Mouse (Mus musculus) MEL (cell line): ENCODE results near the gene Nav1.

Source experiments
- CHD1 ChIP-seq: IDR thresholded peaks from 2 replicates; pipeline ENCODE4 v1.6.1; 2012; ENCODE audit warnings: low read depth, mild to moderate bottlenecking, inconsistent platforms, low read length, improper control_type of control experiment
- CTCF ChIP-seq, 3 experiments: IDR thresholded peaks in 2 of 3; conservative IDR thresholded peaks in 1 of 3; 2 replicates each; pipeline ENCODE4 v1.5.1; 2011 to 2012; ENCODE audit warnings: low read length in 3 of 3, low read depth in 2 of 3, mild to moderate bottlenecking in 2 of 3, improper control_type of control experiment in 1 of 3, inconsistent platforms in 1 of 3, mixed read lengths in 1 of 3, moderate library complexity in 1 of 3; ENCODE audit not compliant: control insufficient read depth in 1 of 3, insufficient read depth in 1 of 3, poor library complexity in 1 of 3, severe bottlenecking in 1 of 3
- ELF1 ChIP-seq: IDR thresholded peaks from 2 replicates; pipeline ENCODE4 v1.6.1; 2014; ENCODE audit warnings: low read depth, mild to moderate bottlenecking, inconsistent platforms, low read length, improper control_type of control experiment, moderate library complexity
- EP300 ChIP-seq, 2 experiments: IDR thresholded peaks; 2 replicates each; pipeline ENCODE4 v1.6.1; 2011; ENCODE audit warnings: improper control_type of control experiment in 2 of 2, low read length in 2 of 2, low read depth in 1 of 2, mild to moderate bottlenecking in 1 of 2
- MXI1 ChIP-seq: IDR thresholded peaks from 2 replicates; pipeline ENCODE4 v1.6.1; 2011; ENCODE audit warnings: mild to moderate bottlenecking, low read depth, low read length, improper control_type of control experiment
- MYC ChIP-seq: IDR thresholded peaks from 2 replicates; pipeline ENCODE4 v1.6.1; 2011; ENCODE audit warnings: low read depth, mild to moderate bottlenecking, low read length, improper control_type of control experiment, moderate library complexity
- NRF1 ChIP-seq: IDR thresholded peaks from 2 replicates; pipeline ENCODE4 v1.6.1; 2014; ENCODE audit warnings: low read depth, mild to moderate bottlenecking, inconsistent platforms, low read length, improper control_type of control experiment, moderate library complexity; ENCODE audit not compliant: poor library complexity, insufficient read depth, severe bottlenecking
- POLR2AphosphoS2 ChIP-seq: IDR thresholded peaks from 2 replicates; pipeline ENCODE4 v1.6.1; 2011; ENCODE audit warnings: low read length, improper control_type of control experiment
- TAL1 ChIP-seq: IDR thresholded peaks from 2 replicates; pipeline ENCODE4 v1.6.1; 2012; ENCODE audit warnings: mild to moderate bottlenecking, inconsistent platforms, low read length, moderate library complexity, mixed read lengths
- TCF12 ChIP-seq: IDR thresholded peaks from 2 replicates; pipeline ENCODE4 v1.6.1; 2014; ENCODE audit warnings: low read depth, mild to moderate bottlenecking, inconsistent platforms, low read length, improper control_type of control experiment, moderate library complexity
- ZNF384 ChIP-seq: IDR thresholded peaks from 2 replicates; pipeline ENCODE4 v1.6.1; 2012; ENCODE audit warnings: low read depth, mild to moderate bottlenecking, inconsistent platforms, low read length, improper control_type of control experiment

- no peak for TF ChIP-seq MXI1
- TF ChIP-seq EP300 (IDR thresholded peaks at IDR 0.05; ENCODE audit: low read depth in 1 of 2, low read length in 2 of 2): no peak
- TF ChIP-seq POLR2AphosphoS2: no peak
- TF ChIP-seq CHD1: no peak
- no peak for TF ChIP-seq TAL1
- TF ChIP-seq CTCF (IDR thresholded peaks at IDR 0.05 in 2 of 3, conservative IDR thresholded peaks at IDR 0.05 in 1 of 3; ENCODE audit: control insufficient read depth in 1 of 3, insufficient read depth in 1 of 3, low read depth in 2 of 3, low read length in 3 of 3, poor library complexity in 1 of 3, severe bottlenecking in 1 of 3): no peak
- no peak for TF ChIP-seq TCF12
- no peak for TF ChIP-seq NRF1
- no peak for TF ChIP-seq MYC
- no peak for TF ChIP-seq ZNF384
- TF ChIP-seq ELF1: no peak
Observed at GRCm38 (mm10) chr1:135482666-135483065, 124.4 kb downstream of the Nav1 start.
